ENCODE assay signal across 13 mouse cellular contexts in genomic region chr1:35201880-35202220, GRCm38 (mm10).
"Had no signal": no experiment of that assay in that cellular context is flagged by ENCODE, and none has a peak within 500 bp of the region (broad histone marks: within the 10 kb centered on the region; RNA-seq: fewer than 3 reads in every experiment).

No protein-coding gene starts in this region.

- H3K27ac ChIP-seq: limb, embryonic 12.5 days; liver, embryonic 14.5 days; midbrain, embryonic 15.5 days; stomach, embryonic 15.5 days had no signal

- H3K4me1 ChIP-seq: limb, embryonic 12.5 days; midbrain, embryonic 15.5 days; stomach, embryonic 15.5 days had no signal

- H3K9ac ChIP-seq: limb, embryonic 12.5 days; liver, embryonic 14.5 days; midbrain, embryonic 15.5 days; stomach, embryonic 15.5 days had no signal

- H3K4me3 ChIP-seq: limb, embryonic 12.5 days; midbrain, embryonic 15.5 days; stomach, embryonic 15.5 days had no signal

- H3K4me2 ChIP-seq: limb, embryonic 12.5 days; midbrain, embryonic 11.5 days; midbrain, embryonic 15.5 days; stomach, embryonic 15.5 days had no signal

- H3K9me3 ChIP-seq: limb, embryonic 12.5 days; midbrain, embryonic 15.5 days; stomach, embryonic 15.5 days had no signal

- H3K27me3 ChIP-seq: limb, embryonic 12.5 days; midbrain, embryonic 15.5 days; stomach, embryonic 15.5 days had no signal

- H3K36me3 ChIP-seq: limb, embryonic 12.5 days; midbrain, embryonic 15.5 days; stomach, embryonic 15.5 days had no signal

- DNase-seq: kidney, adult 18-20 months; kidney, postnatal 10 days; kidney, postnatal 4 days; liver; lung, adult 18-20 months; lung, postnatal 4 days; thymus, postnatal 4 days had no signal

- ATAC-seq: lung, postnatal 0 days; midbrain, embryonic 15.5 days had no signal
